Mouse (Mus musculus) small intestine, adult 2 months (tissue): ENCODE results near the gene Olfr67.

Source experiments
- CTCF ChIP-seq: fragments of 200-500 bp; IDR thresholded peaks from 2 replicates; pipeline ENCODE4 v1.5.1; 2012; ENCODE audit warnings: low read depth, mild to moderate bottlenecking, control low read depth, inconsistent platforms, low read length, moderate library complexity, mixed read lengths; ENCODE audit not compliant: insufficient replicate concordance, insufficient read length; ENCODE audit errors: extremely low read depth
- POLR2A ChIP-seq: fragments of 200-500 bp; IDR thresholded peaks from 2 replicates; pipeline ENCODE4 v1.6.1; 2012; ENCODE audit warnings: low read depth, mild to moderate bottlenecking, control low read depth, inconsistent platforms, low read length, moderate library complexity

- no peak for TF ChIP-seq CTCF
- TF ChIP-seq POLR2A, result no peak
Observed at GRCm38 (mm10) chr7:103827808-103828207, 36.2 kb upstream of the Olfr67 start, which contains the start of gene Hbb-bs.
